Mouse (Mus musculus) limb, embryonic 13.5 days (tissue): ENCODE measurements at regions not wholly inside any gene's neighbourhood (a gene's known extent, or its start where the extent isn't known, plus 50 kb on each side); places are given as distances from the start of the nearest gene placed in this dataset.
A peak's percentile ranks its signal among the peaks of the same experiment; 100 is the strongest.

Experiments
- ATAC-seq: fragments of 200-750 bp; cut with Nextera tagmentation; 2 replicates; pipeline ENCODE4 v1.8.0; 2017; ENCODE audit warnings: low read depth, moderate number of reproducible peaks, moderate TSS enrichment; ENCODE audit not compliant: low FRiP score
- H3K27ac ChIP-seq: fragments of 300-500 bp; sonication (generic); 2 replicates; pipeline ENCODE4 v1.5.1; 2015; ENCODE audit warnings: inconsistent platforms, mild to moderate bottlenecking, moderate library complexity
- H3K27me3 ChIP-seq: fragments of 300-500 bp; sonication (generic); 2 replicates; pipeline ENCODE4 v1.6.1; 2015; ENCODE audit warnings: mild to moderate bottlenecking, inconsistent platforms
- H3K36me3 ChIP-seq: fragments of 300-500 bp; sonication (generic); 2 replicates; pipeline ENCODE4 v1.6.1; 2015; ENCODE audit warnings: inconsistent platforms, mild to moderate bottlenecking, moderate library complexity
- H3K4me1 ChIP-seq: fragments of 300-500 bp; sonication (generic); 2 replicates; pipeline ENCODE4 v1.6.1; 2015; ENCODE audit warnings: inconsistent platforms
- H3K4me2 ChIP-seq: fragments of 300-500 bp; sonication (generic); replicated peaks from 2 replicates; pipeline ENCODE4 v1.6.1; 2015; ENCODE audit warnings: inconsistent platforms, mild to moderate bottlenecking, moderate library complexity
- H3K4me3 ChIP-seq: fragments of 300-500 bp; sonication (generic); 2 replicates; pipeline ENCODE4 v1.5.1; 2015; ENCODE audit warnings: moderate library complexity, mild to moderate bottlenecking, inconsistent platforms
- H3K9ac ChIP-seq: fragments of 300-500 bp; sonication (generic); 2 replicates; pipeline ENCODE4 v1.6.1; 2015; ENCODE audit warnings: mild to moderate bottlenecking, inconsistent platforms
- H3K9me3 ChIP-seq: fragments of 300-500 bp; sonication (generic); 2 replicates; pipeline ENCODE4 v1.6.1; 2016; ENCODE audit warnings: inconsistent platforms
- WGBS: fragments of 180-500 bp; shearing (Covaris S2); methylation state at CpG from one replicate; pipeline ENCODE4 v1.1.7; 2015; 5-methylcytosine and 5-hydroxymethylcytosine counted together

GRCm38 (mm10) chr17:61520087-61520486 lies 1361.0 kb downstream of the Efna5 start:
- Histone ChIP-seq H3K4me1 (no peaks in the 10 kb centered on the region), H3K9ac (no peak overlapping the region), H3K4me3 (no peak overlapping the region), H3K36me3 (no peaks in the 10 kb centered on the region), H3K9me3 (no peaks in the 10 kb centered on the region), H3K27ac (no peak overlapping the region), H3K4me2 (no peak overlapping the region), H3K27me3 (no peaks in the 10 kb centered on the region)
- no peak for ATAC-seq

- Histone ChIP-seq H3K27ac (no peak overlapping the region), H3K4me2 (no peak overlapping the region), H3K36me3 (no peaks in the 10 kb centered on the region), H3K27me3 (no peaks in the 10 kb centered on the region), H3K9me3 (no peaks in the 10 kb centered on the region), H3K9ac (no peak overlapping the region), H3K4me1 (no peaks in the 10 kb centered on the region), H3K4me3 (no peak overlapping the region)
- whole genome bisulfite sequencing: 86% methylated on average over 1 of the region's 1 CpGs
- no peak for ATAC-seq
Measured at GRCm38 (mm10) chr17:61515059-61515458, 1366.1 kb downstream of the Efna5 start.

DNA sequence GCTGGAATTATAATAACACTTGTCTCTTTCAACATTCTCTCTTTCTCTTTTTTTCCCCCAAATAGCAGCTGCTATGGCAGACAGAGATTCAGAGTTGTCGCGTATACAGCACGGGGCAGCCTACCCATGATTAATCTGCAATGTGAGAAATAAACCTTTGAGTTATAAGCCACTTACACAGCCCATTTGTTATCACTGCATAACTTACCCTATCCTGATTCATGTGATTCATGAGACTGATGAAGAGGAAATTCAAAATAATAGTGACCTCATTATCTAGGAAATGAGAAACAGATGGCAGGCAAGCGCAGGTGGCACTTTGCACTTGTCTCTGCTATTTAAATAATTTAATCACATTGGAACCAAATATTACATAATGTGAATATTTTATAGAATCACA lies 1367.7 kb downstream of the Efna5 start:
- no peak overlapping the region for H3K9ac ChIP-seq
- no peak overlapping the region for H3K4me2 ChIP-seq
- no peaks in the 10 kb centered on the region for H3K27me3 ChIP-seq
- no peak overlapping the region for H3K4me3 ChIP-seq
- no peaks in the 10 kb centered on the region for H3K36me3 ChIP-seq
- H3K27ac ChIP-seq: no peak overlapping the region
- H3K9me3 ChIP-seq: no peaks in the 10 kb centered on the region
- H3K4me1 ChIP-seq: no peaks in the 10 kb centered on the region
- ATAC-seq: no peak
- WGBS: 41% methylated on average over 4 of the region's 4 CpGs

- no peaks in the 10 kb centered on the region for H3K27me3 ChIP-seq
- H3K9ac ChIP-seq: no peak overlapping the region
- 60% methylated on average over 3 of the region's 3 CpGs for WGBS
Measured at GRCm38 (mm10) chr17:61495261-61495660, 1385.9 kb downstream of the Efna5 start.

GRCm38 (mm10) chr17:61477457-61477856 lies 1403.7 kb downstream of the Efna5 start:
- peaks cover 32% of the 10 kb centered on the region for H3K9me3 ChIP-seq
- H3K4me2 ChIP-seq: no peak overlapping the region
- 90% methylated on average over 5 of the region's 5 CpGs for WGBS
- H3K4me1 ChIP-seq: no peaks in the 10 kb centered on the region
- no peaks in the 10 kb centered on the region for H3K27me3 ChIP-seq
- no peak for ATAC-seq
- no peak overlapping the region for H3K4me3 ChIP-seq
- H3K36me3 ChIP-seq: no peaks in the 10 kb centered on the region
- no peak overlapping the region for H3K27ac ChIP-seq
- no peak overlapping the region for H3K9ac ChIP-seq

More at GRCm38 (mm10) chr17:61495261-61495660, 1385.9 kb downstream of the Efna5 start:
- Histone ChIP-seq H3K4me2 (no peak overlapping the region), H3K4me3 (no peak overlapping the region), H3K4me1 (no peaks in the 10 kb centered on the region), H3K27ac (no peak overlapping the region), H3K9me3 (no peaks in the 10 kb centered on the region), H3K36me3 (no peaks in the 10 kb centered on the region)
- ATAC-seq: no peak

GRCm38 (mm10) chr17:61474405-61474804 lies 1406.7 kb downstream of the Efna5 start:
- Histone ChIP-seq H3K9me3 (peaks cover 8% of the 10 kb centered on the region), H3K27ac (no peak overlapping the region), H3K4me1 (no peaks in the 10 kb centered on the region), H3K36me3 (no peaks in the 10 kb centered on the region), H3K9ac (no peak overlapping the region), H3K4me2 (no peak overlapping the region), H3K4me3 (no peak overlapping the region), H3K27me3 (no peaks in the 10 kb centered on the region)
- no peak for ATAC-seq
- WGBS: 87% methylated on average over 11 of the region's 11 CpGs

- H3K4me3 ChIP-seq: no peak overlapping the region
- no peak overlapping the region for H3K27ac ChIP-seq
- 34% methylated on average over 2 of the region's 2 CpGs for WGBS
Measured at GRCm38 (mm10) chr17:61452943-61453342, 1428.2 kb downstream of the Efna5 start.

GRCm38 (mm10) chr17:61426846-61427245 lies 1454.3 kb downstream of the Efna5 start:
- 0 out of 2 replicates have a peak overlapping the region, but pooled peaks have one; percentile 3 for H3K4me2 ChIP-seq
- no peak overlapping the region for H3K9ac ChIP-seq
- H3K27me3 ChIP-seq: no peaks in the 10 kb centered on the region
- no peaks in the 10 kb centered on the region for H3K4me1 ChIP-seq
- H3K27ac ChIP-seq: no peak overlapping the region
- no peaks in the 10 kb centered on the region for H3K36me3 ChIP-seq
- no peaks in the 10 kb centered on the region for H3K9me3 ChIP-seq
- H3K4me3 ChIP-seq: no peak overlapping the region
- WGBS: 54% methylated on average over 8 of the region's 8 CpGs
- ATAC-seq: no peak

More at GRCm38 (mm10) chr17:61452943-61453342, 1428.2 kb downstream of the Efna5 start:
- no peaks in the 10 kb centered on the region for H3K4me1 ChIP-seq
- ATAC-seq: no peak
- H3K36me3 ChIP-seq: no peaks in the 10 kb centered on the region
- H3K4me2 ChIP-seq: no peak overlapping the region
- H3K9me3 ChIP-seq: no peaks in the 10 kb centered on the region
- H3K9ac ChIP-seq: no peak overlapping the region
- no peaks in the 10 kb centered on the region for H3K27me3 ChIP-seq
